Mouse (Mus musculus) thymus, adult 2 months (tissue): ENCODE measurements at regions not wholly inside any gene's neighbourhood (a gene's known extent, or its start where the extent isn't known, plus 50 kb on each side); places are given as distances from the start of the nearest gene placed in this dataset.

Source experiments
- CTCF ChIP-seq: fragments of 200-500 bp; IDR thresholded peaks from 2 replicates; pipeline ENCODE4 v1.5.1; 2012; ENCODE audit warnings: mild to moderate bottlenecking, control low read depth, low read length, moderate library complexity, borderline replicate concordance; ENCODE audit not compliant: control insufficient read depth, poor library complexity, insufficient read depth; ENCODE audit errors: extremely low read depth
- POLR2A ChIP-seq: fragments of 200-500 bp; IDR thresholded peaks from 2 replicates; pipeline ENCODE4 v1.6.1; 2012; ENCODE audit warnings: mild to moderate bottlenecking, low read length, control low read depth, moderate library complexity; ENCODE audit not compliant: control insufficient read depth, poor library complexity, insufficient read depth; ENCODE audit errors: extremely low read depth

DNA sequence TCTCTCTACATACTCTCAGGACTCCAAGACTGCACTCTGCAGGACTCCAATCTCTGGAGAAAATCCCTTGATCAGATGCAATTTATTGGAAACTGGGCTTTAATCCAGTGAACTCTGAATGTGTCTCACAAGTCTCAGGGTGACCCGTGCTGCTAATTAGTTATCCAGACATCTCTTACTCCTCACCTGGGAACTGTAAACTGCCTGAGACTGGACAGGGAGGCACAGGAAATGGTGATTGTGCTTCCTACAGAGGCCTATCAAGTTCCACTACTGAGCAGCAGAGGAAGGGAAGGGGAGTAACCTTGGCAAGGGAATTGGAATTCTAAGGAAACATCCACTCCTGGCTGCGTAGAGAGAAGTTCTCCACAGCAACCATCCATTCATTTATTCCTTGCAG lies 228.0 kb upstream of the Sgcd start:
- TF ChIP-seq POLR2A: no peak
- no peak for TF ChIP-seq CTCF
